Mouse (Mus musculus) urinary bladder, postnatal 36 days (tissue): ENCODE measurements around the gene Adat2.

Experiments
- DNase-seq, 2 experiments: peaks; one replicate each; pipeline ENCODE4 v3.0.0; 2022; ENCODE audit warnings: low spot score in 2 of 2, mixed read lengths in 1 of 2

Adat2 gene

DNA sequence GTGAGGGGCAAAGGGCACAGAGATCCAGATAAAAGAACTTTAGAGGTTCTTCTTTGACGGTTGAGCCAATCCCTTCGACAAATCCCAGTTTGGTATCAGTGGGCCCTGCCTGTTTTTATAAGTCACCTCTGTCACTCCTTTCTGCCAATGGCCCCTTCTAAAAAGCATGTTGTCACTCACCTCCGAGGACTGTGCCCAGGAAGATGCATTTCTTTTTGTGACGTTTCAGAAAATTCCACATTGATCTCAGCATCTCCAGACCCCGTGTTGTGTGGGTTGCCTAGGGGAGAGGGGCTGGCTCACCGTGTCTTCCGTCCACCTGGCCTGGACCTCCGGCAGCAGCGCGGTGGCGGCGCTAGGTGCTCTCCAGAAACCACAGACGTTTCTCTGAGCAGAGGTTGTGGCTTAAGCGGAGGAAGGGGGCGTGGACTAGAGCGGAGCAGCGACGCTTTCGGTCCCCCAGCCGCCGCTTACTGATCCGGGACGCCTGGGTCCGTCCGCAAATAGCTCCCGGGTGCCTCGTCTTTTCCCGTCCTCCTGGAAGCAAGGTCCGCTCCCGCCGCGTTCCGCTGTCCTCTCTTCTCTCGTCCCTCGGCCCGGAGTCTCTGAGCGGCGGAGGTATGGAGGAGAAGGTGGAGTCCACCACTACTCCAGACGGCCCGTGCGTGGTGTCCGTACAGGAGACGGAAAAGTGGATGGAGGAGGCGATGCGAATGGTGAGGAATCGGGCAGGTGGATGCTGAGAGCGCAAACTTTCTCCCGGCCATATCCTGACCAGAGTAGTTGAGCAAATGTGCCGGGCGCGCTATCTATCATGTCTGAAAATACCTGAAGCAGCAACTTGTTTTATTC, at the start of gene Adat2, which contains the start of gene Pex3:
Gene Adat2 (plus strand): TSS at position 249 of the 852 bp plus-strand sequence.
Gene Pex3 (minus strand): TSS at position 497 of the 852 bp plus-strand sequence.
- DNase-seq: peak; percentile 86 to 91

DNA sequence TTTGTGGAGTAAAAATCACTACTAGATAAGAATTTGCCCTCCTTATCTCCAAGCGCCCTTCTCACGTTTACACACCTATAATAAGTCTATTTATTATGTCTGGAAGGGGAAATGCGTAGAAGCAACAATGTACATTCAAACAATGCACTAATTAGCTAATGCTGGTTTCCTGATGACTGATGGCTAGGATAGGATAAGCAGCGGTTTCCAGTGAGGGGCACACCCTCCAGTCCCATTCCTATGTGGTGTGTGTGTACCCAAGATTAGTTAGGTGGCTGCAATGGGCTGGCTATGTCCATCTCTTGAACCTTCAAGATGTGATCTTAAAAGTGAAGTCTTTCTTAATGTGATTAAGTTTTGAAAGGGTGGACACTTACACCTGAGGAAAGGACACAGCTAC, 30.8 kb upstream of the Adat2 start:
- DNase-seq: no peak

DNA sequence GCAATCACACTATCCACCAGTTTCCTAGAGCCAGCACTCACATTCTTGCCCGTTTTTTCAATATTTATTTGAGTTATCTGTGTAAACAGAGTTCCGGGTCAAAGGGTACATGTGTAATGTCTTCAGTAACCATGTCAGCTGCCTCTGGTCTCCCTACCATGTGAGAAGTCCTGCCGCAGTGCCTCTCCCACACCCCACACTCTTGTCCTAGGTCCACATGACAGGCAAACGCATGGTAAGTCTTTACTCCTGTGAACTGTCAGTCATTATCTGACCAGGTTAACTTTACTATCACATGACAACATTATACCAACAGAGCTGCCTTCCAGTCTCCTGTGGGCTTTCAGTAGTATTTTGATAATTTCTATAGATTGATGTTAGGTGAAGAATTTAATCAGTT, 24.5 kb upstream of the Adat2 start:
- DNase-seq: no peak

DNA sequence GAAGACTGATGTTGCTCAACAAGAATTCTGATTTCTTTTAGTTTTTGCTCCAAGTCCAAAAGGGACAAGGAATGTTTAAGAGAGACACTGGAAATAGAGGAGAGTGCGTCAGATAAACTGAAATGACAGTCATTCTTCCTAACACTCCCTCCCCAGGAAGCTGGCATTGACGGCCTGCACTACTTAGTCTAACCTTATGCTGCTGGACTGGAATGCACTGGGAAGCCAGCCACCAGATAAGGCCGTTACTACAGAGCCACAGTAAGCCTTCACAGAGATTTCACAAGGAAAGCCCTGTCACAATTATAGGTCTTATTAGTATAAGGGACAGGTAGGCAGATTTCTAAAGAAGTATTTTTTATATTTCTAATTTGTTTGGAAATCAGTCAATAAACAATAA, 17.9 kb upstream of the Adat2 start:
- DNase-seq: no peak

DNA sequence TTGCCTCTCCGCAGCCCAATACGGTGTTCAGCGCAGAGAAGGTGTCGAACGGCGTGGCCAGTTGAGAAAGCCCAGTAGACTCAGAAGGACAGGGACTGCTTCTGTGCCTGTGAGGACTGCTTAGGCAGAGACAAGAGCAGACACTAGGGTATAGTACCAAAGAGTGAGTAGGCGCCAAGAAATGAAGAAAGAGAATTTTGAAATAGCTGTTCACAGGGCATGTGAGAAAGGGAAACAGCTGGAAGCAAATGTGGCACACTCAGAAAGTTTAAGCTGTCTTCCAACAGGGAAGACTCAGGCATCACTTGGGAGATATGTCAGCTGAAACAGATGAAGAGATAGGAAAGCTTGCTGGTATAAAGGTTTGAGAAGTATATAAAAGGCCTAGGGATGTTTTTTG, 16.0 kb upstream of the Adat2 start:
- DNase-seq: no peak

DNA sequence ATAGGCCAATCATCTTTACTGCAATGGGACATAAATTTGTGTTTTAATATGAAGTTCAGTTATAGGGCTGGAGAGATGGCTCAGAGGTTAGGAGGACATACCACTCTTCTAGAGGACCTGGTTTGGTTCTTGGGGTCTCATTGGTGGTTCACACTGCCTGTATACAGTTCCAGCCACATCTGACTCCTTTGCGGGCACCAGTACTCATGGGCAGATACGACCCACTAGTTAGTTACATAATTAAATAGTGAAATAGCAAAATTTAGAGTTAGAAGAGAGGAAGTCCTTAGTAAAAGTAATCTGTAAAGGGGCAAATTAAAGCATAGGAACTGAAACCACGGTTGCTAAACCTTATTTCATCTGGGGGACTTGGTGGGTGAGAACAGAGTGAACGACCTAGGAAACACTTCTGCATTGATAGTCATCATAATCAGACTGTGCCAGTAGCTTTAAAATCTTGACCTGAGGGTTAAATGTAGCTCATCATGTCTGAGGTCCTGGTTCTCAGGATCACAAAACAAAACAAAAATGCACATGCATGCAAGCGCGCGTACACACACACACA, 12.8 kb upstream of the Adat2 start:
- DNase-seq: no peak

DNA sequence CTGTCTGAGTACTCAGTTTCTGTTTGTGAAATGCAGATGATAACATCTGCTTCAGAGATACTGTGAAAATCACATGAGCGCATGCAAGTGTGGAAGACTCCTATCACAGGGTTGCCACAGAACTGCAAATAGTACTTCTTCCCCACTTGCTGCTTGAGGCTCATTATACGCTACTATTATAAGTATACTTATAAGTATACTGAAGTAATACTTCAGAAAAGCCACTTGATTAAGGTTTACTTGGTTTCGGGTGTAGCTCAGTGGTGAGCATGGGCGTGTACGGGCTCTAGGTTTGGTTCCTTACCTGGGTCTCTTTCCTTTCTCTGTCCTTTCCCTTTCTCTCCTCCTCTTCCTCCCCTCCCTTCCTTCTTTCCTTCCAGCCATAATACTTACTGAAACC, 11.0 kb upstream of the Adat2 start:
- no peak for DNase-seq

DNA sequence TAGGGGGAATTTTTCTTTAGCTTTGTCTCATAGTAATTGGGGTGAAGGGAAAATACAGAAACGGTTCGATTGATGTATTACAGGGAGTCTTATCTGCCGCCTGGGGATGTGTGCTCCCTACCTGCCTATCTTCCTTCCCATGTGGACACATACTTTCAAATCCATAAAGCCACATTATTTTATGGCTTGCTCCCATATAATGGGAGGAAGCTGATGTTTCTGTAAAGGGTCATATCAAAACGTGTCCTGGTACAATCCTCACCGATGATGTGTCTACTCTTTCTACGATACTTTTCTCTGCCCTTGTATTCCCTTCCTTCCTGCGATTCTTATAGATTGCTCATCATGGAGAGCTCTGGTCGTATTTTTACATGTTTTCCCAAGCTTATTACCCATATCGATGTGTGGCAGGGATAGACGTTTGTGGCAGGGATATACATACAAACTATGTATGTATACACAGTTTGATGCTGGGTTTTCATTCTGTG, 848 bp downstream of the Adat2 start:
- no peak for DNase-seq

DNA sequence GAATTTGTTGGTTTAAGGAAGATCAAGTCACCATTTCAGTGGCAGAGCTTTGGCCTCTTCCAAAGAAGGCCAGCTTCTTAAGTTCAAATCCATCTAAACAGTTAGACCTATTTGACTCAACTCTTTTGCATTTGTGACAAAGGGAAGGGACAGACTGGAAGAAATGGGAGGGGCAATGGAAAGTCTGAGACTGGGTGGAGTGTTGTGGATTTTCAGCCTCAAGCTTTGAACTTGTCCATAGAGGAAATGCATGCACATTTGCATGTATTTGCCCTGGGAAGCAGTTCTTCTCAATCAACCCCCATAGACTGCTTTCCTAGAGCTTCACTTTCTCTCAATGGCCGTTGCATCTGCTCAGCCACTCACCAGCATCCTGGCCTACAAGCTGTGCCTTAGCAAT, 1.6 kb downstream of the Adat2 start:
- DNase-seq: no peak

DNA sequence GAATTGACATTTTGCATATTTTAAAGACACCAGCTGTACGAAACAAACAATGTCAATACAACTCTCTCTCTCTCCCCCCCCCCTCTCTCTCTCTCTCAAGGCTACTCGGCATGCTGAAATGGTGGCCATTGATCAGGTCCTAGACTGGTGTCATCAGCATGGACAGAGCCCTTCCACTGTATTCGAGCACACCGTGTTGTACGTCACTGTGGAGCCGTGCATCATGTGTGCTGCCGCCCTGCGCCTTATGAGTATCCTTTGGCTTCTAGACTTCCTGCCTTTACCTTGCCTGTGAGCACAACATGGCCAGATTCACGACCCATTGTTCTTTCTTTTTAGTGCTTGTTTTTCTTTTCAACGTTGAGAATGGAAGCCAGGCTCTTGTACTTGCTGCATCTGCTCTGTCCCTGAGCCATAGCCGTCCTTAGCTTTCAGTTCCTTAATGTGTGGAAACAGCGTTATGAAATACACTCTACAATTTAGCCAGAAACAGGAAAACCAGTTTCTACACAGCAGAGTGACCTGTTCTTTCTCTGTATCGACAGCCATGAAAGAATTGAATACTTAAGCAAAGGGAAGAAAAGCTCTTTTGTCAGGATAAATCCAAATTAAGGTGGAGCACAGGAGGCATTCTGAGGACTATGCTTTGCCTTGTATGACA, 7.5 kb downstream of the Adat2 start:
- no peak for DNase-seq

DNA sequence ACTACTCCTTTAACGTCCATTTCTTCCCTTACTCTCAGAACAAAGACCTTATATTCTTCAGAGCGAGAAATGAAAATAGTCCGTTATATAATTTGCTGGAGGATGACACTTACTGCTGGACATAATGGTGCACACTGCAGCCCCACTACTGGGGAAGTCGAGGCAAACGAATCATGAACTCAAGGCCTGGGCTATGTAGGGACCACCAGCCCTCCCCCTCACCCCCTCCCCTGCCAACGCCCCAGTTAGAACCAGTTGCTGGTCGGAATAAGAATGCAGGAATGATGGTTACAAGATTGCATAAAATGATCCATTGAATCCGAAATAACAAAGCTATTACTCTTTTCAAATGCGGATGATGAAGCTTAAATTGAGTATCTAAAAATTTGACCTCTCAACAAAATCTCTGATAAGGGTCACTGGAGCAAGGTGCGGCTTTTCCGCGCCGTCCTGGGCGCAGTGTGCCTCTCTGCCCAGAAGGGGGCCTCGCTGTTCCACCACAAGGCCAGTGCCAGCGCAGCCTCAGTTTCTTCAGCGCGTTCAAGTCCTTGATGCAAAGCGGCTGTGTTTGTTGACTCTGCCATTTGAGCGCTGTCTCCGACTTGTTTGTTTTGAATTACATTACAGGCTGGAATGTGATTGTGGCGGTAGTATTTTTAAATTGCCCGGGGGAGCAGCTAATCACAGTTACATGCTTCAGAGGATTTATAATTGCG, 11.8 kb downstream of the Adat2 start:
- peak; percentile 42 to 62 for DNase-seq

DNA sequence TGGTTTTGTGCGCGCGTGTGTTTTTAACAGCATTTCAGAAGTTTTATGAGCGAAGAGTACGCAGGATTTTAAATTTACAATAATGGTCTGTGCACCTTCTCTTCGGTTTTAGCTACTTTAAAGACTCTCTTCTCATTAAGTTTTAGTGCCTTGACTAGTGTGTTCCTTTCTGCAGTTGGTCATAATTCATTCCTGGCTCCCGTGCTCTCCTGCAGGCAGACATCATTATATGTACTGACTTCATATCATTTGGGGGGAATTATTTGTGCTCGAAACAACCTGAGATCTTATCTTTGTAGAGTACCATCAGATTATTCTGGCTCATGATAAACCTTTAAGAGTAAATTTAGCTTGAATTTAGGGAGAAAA, 12.4 kb downstream of the Adat2 start:
- no peak for DNase-seq

DNA sequence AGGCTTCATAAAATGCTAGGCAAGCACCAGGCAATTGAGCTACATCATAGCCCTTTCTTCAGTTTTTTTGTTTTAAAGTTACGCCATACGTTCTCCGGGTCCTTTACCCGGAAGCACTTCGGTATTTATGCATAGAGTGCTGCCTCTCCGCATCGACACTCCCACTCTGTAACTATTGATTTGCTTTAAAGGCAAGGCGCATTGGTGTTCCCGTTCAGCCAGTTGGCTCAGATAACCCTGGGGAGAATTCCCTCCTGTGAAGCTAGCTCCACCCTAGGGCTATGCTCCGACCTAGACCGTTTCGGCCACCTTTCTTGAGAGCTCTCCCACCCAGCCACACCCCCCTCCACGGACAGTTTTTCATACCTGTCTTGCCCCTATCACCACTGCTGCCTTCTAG, 13.7 kb downstream of the Adat2 start:
- no peak for DNase-seq

DNA sequence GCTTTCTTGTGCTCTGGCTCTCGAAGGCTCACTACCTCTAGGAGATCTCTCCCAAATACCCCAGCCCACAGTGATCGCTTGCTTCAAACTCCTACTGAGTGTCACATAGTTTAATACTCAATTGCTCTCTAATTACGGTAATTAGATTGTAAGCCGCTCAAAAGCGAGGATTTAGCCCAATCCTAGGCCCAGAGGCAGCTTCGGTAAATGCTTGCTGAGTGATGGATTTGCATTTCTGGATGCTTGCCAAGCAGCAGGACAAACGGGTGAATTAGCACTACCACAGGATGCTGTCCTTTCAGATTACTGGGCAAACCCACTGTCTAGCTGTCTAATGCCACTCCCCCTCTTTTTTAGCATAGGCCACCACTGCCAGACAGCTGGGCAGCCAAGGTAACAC, 17.1 kb downstream of the Adat2 start:
- DNase-seq: no peak

DNA sequence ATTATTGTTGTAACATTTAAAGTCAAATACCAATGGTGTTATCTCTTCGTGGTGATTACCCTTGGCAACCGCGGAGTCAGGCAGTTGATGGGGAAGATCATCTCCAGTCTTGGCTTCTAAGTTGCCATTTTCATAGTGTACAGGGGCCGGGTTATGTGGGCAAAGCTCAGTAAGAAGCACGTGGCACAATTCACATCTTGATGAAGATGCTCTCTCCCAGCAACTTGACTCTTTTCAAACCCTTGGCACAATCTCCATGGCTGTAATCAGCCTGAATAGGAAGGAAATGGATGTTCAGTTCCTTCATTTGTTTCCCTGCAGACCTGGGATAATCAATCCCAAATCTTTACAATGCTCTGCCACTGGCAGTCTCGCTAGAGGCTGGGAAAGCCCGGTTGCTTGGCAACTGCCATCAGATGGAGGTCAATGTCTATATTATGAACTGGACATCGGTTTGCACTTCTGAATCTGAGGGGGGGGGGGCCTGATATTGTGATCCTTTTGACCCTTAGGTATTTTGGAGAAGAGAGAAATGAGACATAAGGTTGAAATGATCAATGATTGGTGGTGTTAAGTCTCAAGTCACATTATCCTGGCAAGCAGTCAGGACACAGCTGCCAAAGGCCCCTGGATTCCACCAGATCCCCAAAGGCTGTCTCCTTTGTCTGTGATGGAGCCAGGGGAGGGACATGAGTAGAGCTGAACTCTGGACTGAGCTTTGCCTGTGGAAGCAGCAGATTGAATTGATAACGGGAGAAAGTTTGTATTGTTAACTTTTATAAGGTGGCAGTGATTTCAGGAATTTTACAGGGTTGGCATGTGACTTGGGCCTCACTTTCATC, 18.2 kb downstream of the Adat2 start:
- DNase-seq: no peak

DNA sequence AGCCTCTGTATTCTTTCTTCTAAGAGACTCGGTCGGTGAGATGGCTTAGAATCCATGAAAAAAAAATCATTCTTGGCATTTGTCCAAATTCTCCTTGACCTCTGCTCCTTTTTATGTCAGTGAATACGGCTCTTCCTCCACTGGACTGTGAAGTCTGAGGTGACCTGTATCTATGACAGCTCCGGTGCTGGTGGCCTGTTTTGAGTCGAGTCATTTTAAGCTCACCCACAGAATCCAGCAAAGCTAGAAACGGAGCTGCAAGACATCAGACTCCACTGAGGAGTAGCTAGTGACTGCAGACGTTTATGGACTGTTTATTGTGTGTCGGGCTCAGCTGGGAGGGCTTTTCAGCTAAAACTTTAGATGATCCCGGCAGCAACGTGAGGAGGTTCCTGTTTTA, 19.3 kb downstream of the Adat2 start:
- DNase-seq: no peak

DNA sequence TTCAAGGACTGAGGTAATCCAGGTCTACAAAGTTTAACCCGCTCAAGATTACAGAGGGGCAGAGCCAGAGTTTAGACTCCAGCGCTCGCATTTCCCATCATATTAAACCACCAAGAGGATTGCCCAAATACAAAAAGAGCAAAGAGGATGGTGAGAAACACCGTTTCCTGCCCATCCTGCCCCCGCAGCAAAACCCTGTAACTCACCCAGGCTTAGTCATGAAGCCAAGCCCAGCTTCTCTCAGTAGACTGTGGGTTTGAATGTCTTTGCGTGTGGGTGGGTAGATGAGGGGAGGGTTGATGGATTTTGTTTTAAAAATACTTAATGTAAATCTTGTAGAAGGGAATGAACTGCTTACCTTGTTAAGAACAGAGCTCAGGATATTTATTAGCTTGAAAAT, 19.7 kb downstream of the Adat2 start:
- no peak for DNase-seq

DNA sequence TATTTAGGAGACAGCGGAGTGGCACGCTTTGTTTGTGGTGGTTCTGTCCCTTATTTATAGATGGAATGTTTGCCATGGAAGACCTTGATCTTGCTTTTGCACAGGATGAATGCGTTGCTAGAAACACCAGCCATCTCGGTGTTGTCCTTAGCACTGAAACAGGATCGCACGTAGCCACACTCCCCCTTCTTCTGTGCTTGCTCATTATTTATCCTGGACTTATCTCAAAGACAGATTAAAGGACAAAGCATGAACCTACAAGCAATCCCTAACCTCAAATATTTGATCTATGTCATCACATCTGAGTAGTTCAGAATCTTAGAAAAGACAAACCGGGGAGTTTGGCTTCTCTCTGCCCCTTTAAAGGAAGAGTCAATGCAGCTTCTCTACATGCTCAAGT, 24.4 kb downstream of the Adat2 start:
- DNase-seq: no peak

DNA sequence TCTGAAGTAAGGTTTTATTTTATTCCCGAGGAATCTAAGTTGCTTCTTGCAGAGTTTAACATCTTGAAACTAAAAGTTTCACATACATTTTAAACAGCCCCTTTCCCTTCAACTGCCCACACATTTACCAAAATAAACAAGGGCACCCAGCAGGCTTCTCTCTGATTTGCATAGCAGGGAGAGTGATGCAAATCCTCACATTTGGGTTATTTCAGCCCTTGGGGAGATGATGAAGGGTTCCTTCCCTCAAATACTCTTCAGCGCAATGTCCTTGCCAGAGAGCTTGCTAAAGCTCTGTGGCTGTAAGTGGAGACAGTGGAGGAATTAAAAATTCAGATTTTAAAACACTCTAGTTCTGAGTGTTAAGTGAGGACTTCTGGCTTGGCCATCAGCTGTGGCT, 35.2 kb downstream of the Adat2 start:
- DNase-seq: no peak

DNA sequence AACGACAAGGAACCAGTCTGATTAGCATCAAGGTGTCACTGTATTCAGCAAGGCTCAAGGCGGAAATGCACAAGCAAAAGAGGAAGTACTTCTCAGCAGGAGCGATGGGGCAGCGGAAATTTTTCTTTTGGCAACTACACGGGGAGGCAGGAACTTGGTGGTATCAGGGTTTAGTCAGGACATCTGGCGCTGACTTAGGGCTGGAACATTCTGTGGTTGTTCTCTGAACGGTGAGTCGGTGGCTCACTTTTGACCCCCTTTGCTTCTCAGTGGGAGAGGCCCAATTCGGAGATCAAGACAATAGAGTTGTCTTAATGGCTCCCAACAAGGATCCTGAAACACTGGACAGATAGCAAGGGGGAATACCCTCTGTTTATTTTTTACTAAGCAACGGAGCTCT, 39.5 kb downstream of the Adat2 start:
- no peak for DNase-seq

DNA sequence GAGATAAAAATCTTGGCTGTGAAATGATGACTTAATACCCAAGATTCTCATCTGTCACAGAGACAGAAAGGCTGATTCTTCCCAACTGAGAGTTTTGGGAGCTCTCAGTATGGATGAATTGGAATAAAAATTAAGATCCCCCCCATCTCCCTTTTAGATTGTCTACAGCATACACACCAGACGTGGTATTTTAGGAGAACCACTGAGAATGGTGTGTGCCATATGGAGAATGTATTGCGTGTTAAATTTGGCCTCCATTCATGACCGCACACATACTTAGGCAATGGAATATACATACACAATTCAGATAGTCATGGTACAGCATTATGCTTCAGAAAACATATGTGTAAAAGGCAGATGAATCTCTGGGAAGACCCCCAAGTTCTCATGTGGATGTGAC, 40.8 kb downstream of the Adat2 start:
- DNase-seq: no peak
